Mouse (Mus musculus) midbrain, embryonic 16.5 days (tissue): Measurements from ENCODE around the gene Krt76. TPM values are rescaled to one million over a fixed set of nuclear protein-coding genes. Genes with fewer than 3 reads are reported as not detected.

ENCODE experiments used
- ATAC-seq: fragments of 200-750 bp; cut with Nextera tagmentation; 2 replicates; pipeline ENCODE4 v1.8.0; 2017; ENCODE audit warnings: moderate TSS enrichment
- H3K27ac ChIP-seq: fragments of 300-500 bp; sonication (generic); 2 replicates; pipeline ENCODE4 v1.5.1; 2014; ENCODE audit warnings: mild to moderate bottlenecking, low read length, mixed read lengths
- H3K27me3 ChIP-seq: fragments of 300-500 bp; sonication (generic); 2 replicates; pipeline ENCODE4 v1.6.1; 2014; ENCODE audit warnings: low read depth, low read length, mixed read lengths; ENCODE audit not compliant: control insufficient read depth, insufficient read depth
- H3K36me3 ChIP-seq: fragments of 300-500 bp; sonication (generic); 2 replicates; pipeline ENCODE4 v1.6.1; 2014; ENCODE audit warnings: mild to moderate bottlenecking, low read length, moderate library complexity, mixed read lengths; ENCODE audit not compliant: control insufficient read depth, insufficient read depth
- H3K4me1 ChIP-seq: fragments of 300-500 bp; sonication (generic); 2 replicates; pipeline ENCODE4 v1.6.1; 2014; ENCODE audit warnings: mild to moderate bottlenecking, low read length, mixed read lengths; ENCODE audit not compliant: control insufficient read depth, insufficient read depth
- H3K4me2 ChIP-seq: fragments of 300-500 bp; sonication (generic); 2 replicates; pipeline ENCODE4 v1.6.1; 2014; ENCODE audit warnings: mild to moderate bottlenecking, low read length, mixed read lengths
- H3K4me3 ChIP-seq: fragments of 300-500 bp; sonication (generic); 2 replicates; pipeline ENCODE4 v1.5.1; 2014; ENCODE audit warnings: low read depth, mild to moderate bottlenecking, low read length, moderate library complexity, mixed read lengths
- H3K9ac ChIP-seq: fragments of 300-500 bp; sonication (generic); 2 replicates; pipeline ENCODE4 v1.6.1; 2014; ENCODE audit warnings: low read depth, low read length, mixed read lengths
- H3K9me3 ChIP-seq: fragments of 300-500 bp; sonication (generic); replicated peaks from 2 replicates; pipeline ENCODE4 v1.6.1; 2014; ENCODE audit warnings: mild to moderate bottlenecking, low read length, mixed read lengths; ENCODE audit not compliant: control insufficient read depth, poor library complexity, severe bottlenecking
- WGBS: fragments of 180-500 bp; shearing (Covaris S2); extraction: QIAGEN DNeasy Blood & Tissue Kit; methylation state at CpG from one replicate; pipeline ENCODE4 v1.1.7; 2014; 5-methylcytosine and 5-hydroxymethylcytosine counted together
- microRNA-seq: library from miRNA; unstranded; fragments of <30 nt; microRNA quantifications from one replicate; pipeline ENCODE4, GENCODE M21; 2017
- polyA plus RNA-seq: library from polyadenylated mRNA; unstranded; fragments of >200 nt; fragmentation: Nextera tagmentation; extraction: Ambion mirVana; gene quantifications from 2 replicates; pipeline ENCODE4 v1.2.1, GENCODE M21; 2015

Krt76 gene
- polyA plus RNA-seq, 1 experiment from 2014 or later = 0.13 TPM

DNA sequence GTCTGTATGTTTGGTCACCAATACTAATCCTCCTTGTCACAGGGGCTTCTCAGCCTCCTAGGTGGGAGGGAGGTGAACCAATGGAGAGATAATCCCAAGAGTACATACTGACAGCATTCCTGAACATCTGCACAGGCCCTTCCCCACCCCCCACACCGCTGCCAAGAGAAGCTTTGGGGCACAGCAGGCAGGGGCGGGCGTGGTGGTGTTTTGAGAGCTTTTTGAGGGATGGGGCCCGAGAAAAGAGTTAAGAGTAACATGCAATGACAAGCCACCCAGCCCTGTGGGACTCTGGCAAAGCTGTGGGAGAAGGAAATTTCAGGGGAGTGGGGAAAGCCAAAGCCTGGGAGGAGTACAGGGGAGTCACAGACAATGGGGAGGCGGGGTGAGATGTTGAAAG, 38.4 kb downstream of the Krt76 start:
- H3K4me1 ChIP-seq = peaks cover 3% of the 10 kb centered on the region
- no peaks in the 10 kb centered on the region for H3K9me3 ChIP-seq
- no peak overlapping the region for H3K9ac ChIP-seq
- no peak overlapping the region for H3K4me3 ChIP-seq
- no peak overlapping the region for H3K4me2 ChIP-seq
- H3K27me3 ChIP-seq = peaks cover 6% of the 10 kb centered on the region
- WGBS = 12% methylated on average over 5 of the region's 5 CpGs
- ATAC-seq = no peak
- H3K36me3 ChIP-seq = no peaks in the 10 kb centered on the region
- H3K27ac ChIP-seq = no peak overlapping the region

DNA sequence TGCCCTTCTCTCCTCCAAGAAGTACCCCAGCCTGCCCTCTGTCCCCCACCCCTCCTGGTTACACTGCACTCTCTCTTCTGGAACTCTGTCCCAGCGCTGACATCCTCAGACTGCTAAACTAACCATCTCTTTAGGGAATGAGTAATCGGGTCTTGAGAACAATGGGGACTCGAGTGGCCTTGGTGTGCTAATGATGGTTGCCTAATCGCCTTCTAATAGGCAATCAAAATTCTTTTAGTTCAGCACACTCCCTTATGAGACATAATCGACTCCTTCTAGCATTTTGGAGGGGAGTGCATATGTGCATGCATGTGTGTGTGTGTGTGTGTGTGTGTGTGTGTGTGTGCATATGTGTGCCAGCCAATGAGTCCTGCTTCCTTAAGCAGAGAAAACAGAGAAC, 40.1 kb downstream of the Krt76 start:
- 20% methylated on average over 5 of the region's 5 CpGs for WGBS
- H3K4me3 ChIP-seq = no peak overlapping the region
- no peaks in the 10 kb centered on the region for H3K4me1 ChIP-seq
- H3K36me3 ChIP-seq = no peaks in the 10 kb centered on the region
- no peaks in the 10 kb centered on the region for H3K9me3 ChIP-seq
- no peak overlapping the region for H3K27ac ChIP-seq
- H3K9ac ChIP-seq = no peak overlapping the region
- H3K27me3 ChIP-seq = 0 out of 2 replicates have a peak, but pooled peaks cover 3% of the 10 kb centered on the region
- no peak overlapping the region for H3K4me2 ChIP-seq
- no peak for ATAC-seq

DNA sequence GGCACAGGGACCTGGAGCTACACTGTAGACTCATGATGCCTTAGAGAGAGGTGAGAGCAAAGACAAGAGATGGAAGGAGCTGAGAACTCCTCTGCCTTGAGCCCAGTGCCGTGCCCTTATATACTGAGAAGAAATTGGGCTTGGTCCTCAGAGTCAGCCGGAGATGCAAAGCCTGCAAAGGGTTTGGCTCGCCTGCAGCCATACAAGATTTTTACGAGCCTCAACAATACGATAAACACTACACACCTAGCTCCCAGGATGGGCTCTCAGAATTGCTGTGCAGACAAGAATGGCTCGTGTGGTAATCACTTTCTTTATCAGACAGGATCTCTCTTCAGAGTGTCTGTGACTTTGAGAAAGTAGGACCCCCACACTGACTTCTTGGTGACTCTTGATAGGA, 42.0 kb downstream of the Krt76 start, which contains the start of gene Krt1:
TSS of gene Krt1 (minus strand) at position 101 of the 400 bp plus-strand sequence.
- Histone ChIP-seq H3K4me2 (no peak within 1 kb of the TSS), H3K27ac (no peak within 1 kb of the TSS), H3K4me1 (no peaks in the 10 kb centered on the region; the same call in 1 of the 2 replicates), H3K36me3 (no peaks in the 10 kb centered on the region), H3K9ac (no peak within 1 kb of the TSS), H3K27me3 (0 out of 2 replicates have a peak, but pooled peaks cover 3% of the 10 kb centered on the region), H3K9me3 (no peaks in the 10 kb centered on the region), H3K4me3 (no peak within 1 kb of the TSS)
- no peak for ATAC-seq
- 88% methylated on average over 6 of the region's 6 CpGs for WGBS

DNA sequence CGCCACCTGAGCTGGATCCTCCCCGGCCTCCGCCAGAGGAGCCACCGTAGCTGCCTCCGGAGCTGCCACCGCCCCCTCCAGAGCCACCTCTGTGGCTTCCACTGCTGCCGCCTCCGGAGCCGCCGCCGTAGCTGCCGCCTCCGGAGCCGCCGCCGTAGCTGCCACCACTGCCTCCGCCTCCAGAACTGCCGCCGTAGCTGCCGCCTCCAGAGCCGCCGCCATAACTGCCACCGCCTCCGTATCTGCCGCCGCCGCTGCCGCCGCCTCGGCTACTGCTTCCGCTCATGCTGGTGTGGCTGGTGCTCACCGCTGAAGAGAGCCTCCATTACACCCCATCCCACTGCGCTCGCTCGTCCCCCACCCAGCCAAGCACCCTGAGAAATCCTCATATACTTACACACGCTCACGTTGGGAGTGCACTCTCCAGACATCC, 46.7 kb downstream of the Krt76 start:
- peak; percentile 91 for ATAC-seq
- H3K9ac ChIP-seq = peak overlapping the region; percentile 73
- H3K9me3 ChIP-seq = no peaks in the 10 kb centered on the region
- peak overlapping the region; percentile 49 for H3K4me3 ChIP-seq
- H3K36me3 ChIP-seq = no peaks in the 10 kb centered on the region
- peaks cover 4% of the 10 kb centered on the region; the same call in 1 of the 2 replicates for H3K4me1 ChIP-seq
- H3K4me2 ChIP-seq = peak overlapping the region; percentile 62
- H3K27me3 ChIP-seq = no peaks in the 10 kb centered on the region
- H3K27ac ChIP-seq = peak overlapping the region; percentile 84
- under 1% methylated on average over 35 of the region's 37 CpGs for WGBS

DNA sequence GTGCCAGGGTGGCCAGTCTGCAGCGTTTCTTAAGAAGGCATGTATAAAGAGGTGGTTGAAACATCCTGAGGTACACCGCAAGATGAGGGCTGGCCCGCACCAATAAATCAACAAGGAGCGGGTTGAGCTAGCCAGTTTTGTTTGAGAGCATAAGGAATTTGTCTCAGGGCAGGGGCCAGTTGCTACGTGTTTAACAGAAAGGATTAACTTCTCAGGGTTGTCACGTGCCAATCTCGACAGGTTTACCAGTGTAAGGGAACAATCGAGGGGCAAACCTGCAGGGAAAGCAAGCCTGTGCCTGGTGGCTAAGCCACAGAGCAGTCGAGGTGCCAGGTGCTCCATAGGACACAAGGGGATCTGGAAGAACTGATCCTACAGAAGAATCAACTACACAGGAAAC, 49.5 kb downstream of the Krt76 start:
- ATAC-seq = no peak
- Histone ChIP-seq H3K27ac (no peak overlapping the region), H3K9ac (no peak overlapping the region), H3K4me2 (no peak overlapping the region), H3K9me3 (no peaks in the 10 kb centered on the region), H3K4me3 (no peak overlapping the region), H3K27me3 (no peaks in the 10 kb centered on the region), H3K36me3 (no peaks in the 10 kb centered on the region), H3K4me1 (peaks cover 4% of the 10 kb centered on the region; the same call in 1 of the 2 replicates)
- WGBS = 56% methylated on average over 9 of the region's 9 CpGs

DNA sequence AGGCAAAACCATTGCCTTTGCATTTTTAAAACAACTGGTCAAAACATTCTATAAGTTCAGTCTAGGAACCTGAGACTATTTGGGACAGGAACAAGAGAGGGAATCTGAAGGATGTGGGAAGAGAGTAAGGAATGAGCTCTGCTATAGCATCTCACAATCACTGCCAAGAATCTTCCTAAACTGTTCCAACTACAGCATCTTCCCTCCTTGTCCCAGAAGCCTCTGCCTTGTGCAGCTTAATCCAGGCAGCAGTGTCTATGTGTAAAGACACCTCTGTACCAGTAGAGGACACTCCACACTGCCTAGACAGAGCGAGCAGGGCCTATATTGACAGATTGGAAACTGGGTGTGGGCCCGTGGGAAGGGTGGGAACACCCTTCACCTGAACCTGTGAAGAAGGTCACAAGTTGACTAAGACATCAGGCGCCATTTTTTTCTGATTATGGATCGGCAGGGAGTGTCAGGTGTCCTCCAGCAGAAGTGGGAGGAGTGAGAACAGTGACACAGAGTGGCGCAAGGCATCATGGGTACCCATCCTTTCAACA, 57.9 kb downstream of the Krt76 start:
- no peak overlapping the region for H3K4me2 ChIP-seq
- no peak for ATAC-seq
- H3K9ac ChIP-seq = no peak overlapping the region
- WGBS = 63% methylated on average over 5 of the region's 5 CpGs
- H3K27me3 ChIP-seq = no peaks in the 10 kb centered on the region
- no peaks in the 10 kb centered on the region for H3K4me1 ChIP-seq
- H3K4me3 ChIP-seq = no peak overlapping the region
- H3K9me3 ChIP-seq = no peaks in the 10 kb centered on the region
- H3K27ac ChIP-seq = no peak overlapping the region
- no peaks in the 10 kb centered on the region for H3K36me3 ChIP-seq

Small RNAs within 50 kb of the gene (microRNA-seq; reads per million reads assigned to microRNA genes)
- gene Gm44356 = not detected

Other genes with a start within 250 kb of the Krt76 start
- gene Gm5478, start 245.5 kb downstream of the Krt76 start, polyA plus RNA-seq = not detected in 2 replicates
- not detected in 2 replicates for gene Krt6b, start 212.6 kb downstream of the Krt76 start, polyA plus RNA-seq
- not detected in 2 replicates for gene Krt6a, start 198.6 kb downstream of the Krt76 start, polyA plus RNA-seq
- 0.08 TPM in 1 of 2 replicates, not detected in the other for gene Krt5, start 180.0 kb downstream of the Krt76 start, polyA plus RNA-seq
- gene Krt71, start 149.8 kb downstream of the Krt76 start, polyA plus RNA-seq = 0.09 and 0.21 TPM in 2 replicates
- not detected in 2 replicates for gene Krt72, start 106.5 kb downstream of the Krt76 start, polyA plus RNA-seq
- gene Krt73, start 90.6 kb downstream of the Krt76 start, polyA plus RNA-seq = 0.31 and 0.43 TPM in 2 replicates
- not detected in 2 replicates for gene Krt2, start 74.8 kb downstream of the Krt76 start, polyA plus RNA-seq
- 14.5 and 14.7 TPM in 2 replicates for gene Krt1, start 42.1 kb downstream of the Krt76 start, polyA plus RNA-seq
- gene Krt77, start 23.2 kb downstream of the Krt76 start, polyA plus RNA-seq = 0.45 and 0.73 TPM in 2 replicates
- not detected in 2 replicates for gene Krt4, start 31.8 kb upstream of the Krt76 start, polyA plus RNA-seq
- 0.25 and 0.51 TPM in 2 replicates for gene Krt79, start 47.4 kb upstream of the Krt76 start, polyA plus RNA-seq
- not detected in 2 replicates for gene Krt78, start 61.4 kb upstream of the Krt76 start, polyA plus RNA-seq
- 2.2 TPM in 2 replicates for gene Krt8, start 111.6 kb upstream of the Krt76 start, polyA plus RNA-seq
- gene Krt18, start 135.3 kb upstream of the Krt76 start, polyA plus RNA-seq = 3.8 and 5.1 TPM in 2 replicates
- 87.3 and 90.0 TPM in 2 replicates for gene Eif4b, start 180.9 kb upstream of the Krt76 start, polyA plus RNA-seq
- 7.4 and 9.4 TPM in 2 replicates for gene Tns2, start 207.5 kb upstream of the Krt76 start, polyA plus RNA-seq
- gene Spryd3, start 243.3 kb upstream of the Krt76 start, polyA plus RNA-seq = 81.1 and 95.9 TPM in 2 replicates